Mouse (Mus musculus) embryonic facial prominence, embryonic 10.5 days (tissue): ENCODE results near the gene Atg101. TPM values are rescaled to one million over a fixed set of nuclear protein-coding genes. Genes with fewer than 3 reads are reported as not detected.

Source experiments
- DNase-seq: peaks from one replicate; pipeline ENCODE4 v3.0.0-alpha.2; 2017; ENCODE audit warnings: low spot score
- H3K27ac ChIP-seq: fragments of 300-500 bp; sonication (generic); replicated peaks from 2 replicates; pipeline ENCODE4 v1.5.1; 2016; ENCODE audit warnings: mild to moderate bottlenecking
- H3K27me3 ChIP-seq: fragments of 300-500 bp; sonication (generic); replicated peaks from 2 replicates; pipeline ENCODE4 v1.6.1; 2016; ENCODE audit warnings: low read depth, mild to moderate bottlenecking; ENCODE audit not compliant: poor library complexity, severe bottlenecking
- H3K36me3 ChIP-seq: fragments of 300-500 bp; sonication (generic); replicated peaks from 2 replicates; pipeline ENCODE4 v1.6.1; 2016; ENCODE audit warnings: mild to moderate bottlenecking, moderate library complexity
- H3K4me1 ChIP-seq: fragments of 300-500 bp; sonication (generic); 2 replicates; pipeline ENCODE4 v1.6.1; 2016
- H3K4me3 ChIP-seq: fragments of 300-500 bp; sonication (generic); 2 replicates; pipeline ENCODE4 v1.5.1; 2016; ENCODE audit warnings: mild to moderate bottlenecking, moderate library complexity
- H3K9me3 ChIP-seq: fragments of 300-500 bp; sonication (generic); 2 replicates; pipeline ENCODE4 v1.6.1; 2016; ENCODE audit warnings: mild to moderate bottlenecking
- WGBS: fragments of 180-500 bp; shearing (Covaris S2); methylation state at CpG from one replicate; pipeline ENCODE4 v1.1.7; 2016; 5-methylcytosine and 5-hydroxymethylcytosine counted together
- polyA plus RNA-seq: library from polyadenylated mRNA; unstranded; fragments of >200 nt; fragmentation: Nextera tagmentation; extraction: Ambion mirVana; gene quantifications from 2 replicates; pipeline ENCODE4 v1.2.1, GENCODE M21; 2016

Atg101 gene
- polyA plus RNA-seq, 1 experiment from 2014 or later, result 91.5 TPM

DNA sequence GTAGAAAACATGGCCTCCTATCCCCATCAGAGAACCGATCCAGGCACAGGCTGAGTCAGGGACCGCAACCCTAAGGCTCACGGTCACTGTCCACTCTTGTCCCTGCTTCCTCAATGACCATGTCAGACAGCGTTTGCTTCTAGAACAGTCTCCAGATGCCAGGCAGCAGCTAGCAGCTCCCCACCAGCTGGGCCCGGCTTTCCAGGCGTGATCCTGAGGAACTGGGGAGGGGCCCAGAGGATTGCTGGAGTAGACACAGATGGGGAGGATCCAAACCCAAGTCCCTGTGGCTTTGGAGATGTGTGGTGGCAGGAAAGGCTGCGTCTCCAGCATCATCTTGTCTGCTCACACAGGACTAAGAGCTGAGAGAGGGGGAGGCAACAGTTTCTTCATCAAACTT is 11.0 kb downstream of the Atg101 start:
- no peak for DNase-seq
- H3K4me3 ChIP-seq, result no peak overlapping the region; the same call in 1 of the 2 replicates
- H3K36me3 ChIP-seq, result peaks cover 28% of the 10 kb centered on the region
- no peaks in the 10 kb centered on the region for H3K27me3 ChIP-seq
- H3K9me3 ChIP-seq, result no peaks in the 10 kb centered on the region
- WGBS, result 79% methylated on average over 7 of the region's 7 CpGs
- H3K4me1 ChIP-seq, result peaks cover 33% of the 10 kb centered on the region
- no peak overlapping the region for H3K27ac ChIP-seq

- H3K4me3 ChIP-seq, result no peak overlapping the region
- H3K27ac ChIP-seq, result no peak overlapping the region
- WGBS, result 95% methylated on average over 10 of the region's 10 CpGs
- H3K36me3 ChIP-seq, result peaks cover 23% of the 10 kb centered on the region
- no peak for DNase-seq
- H3K4me1 ChIP-seq, result peaks cover 33% of the 10 kb centered on the region
- no peaks in the 10 kb centered on the region for H3K27me3 ChIP-seq
- H3K9me3 ChIP-seq, result no peaks in the 10 kb centered on the region
These were observed 11.5 kb downstream of the Atg101 start for GRCm38 (mm10) chr15:101295616-101296015.

DNA sequence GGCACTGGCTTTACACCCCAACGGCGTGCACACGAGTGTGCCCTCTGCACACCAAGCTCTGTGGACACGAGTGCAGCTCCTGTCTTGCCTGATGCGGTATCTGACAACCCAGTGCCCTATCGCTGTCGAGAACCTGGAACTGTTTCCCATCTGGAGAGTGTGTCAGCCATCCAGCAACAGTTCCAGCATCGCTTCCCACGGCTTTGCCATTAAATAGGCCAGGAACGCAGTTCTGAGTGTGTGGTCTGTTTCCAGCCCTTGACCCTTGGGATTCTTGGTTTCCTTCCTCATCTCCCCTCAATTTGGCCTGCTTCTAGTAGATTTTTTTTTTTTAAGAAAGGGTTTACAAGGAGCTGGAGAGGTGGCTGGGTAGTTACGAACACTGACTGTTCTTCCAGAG is 12.0 kb downstream of the Atg101 start:
- WGBS, result 88% methylated on average over 11 of the region's 11 CpGs
- Histone ChIP-seq H3K27me3 (no peaks in the 10 kb centered on the region), H3K36me3 (peaks cover 18% of the 10 kb centered on the region), H3K27ac (no peak overlapping the region), H3K4me3 (no peak overlapping the region), H3K4me1 (peaks cover 33% of the 10 kb centered on the region), H3K9me3 (no peaks in the 10 kb centered on the region)
- no peak for DNase-seq

DNA sequence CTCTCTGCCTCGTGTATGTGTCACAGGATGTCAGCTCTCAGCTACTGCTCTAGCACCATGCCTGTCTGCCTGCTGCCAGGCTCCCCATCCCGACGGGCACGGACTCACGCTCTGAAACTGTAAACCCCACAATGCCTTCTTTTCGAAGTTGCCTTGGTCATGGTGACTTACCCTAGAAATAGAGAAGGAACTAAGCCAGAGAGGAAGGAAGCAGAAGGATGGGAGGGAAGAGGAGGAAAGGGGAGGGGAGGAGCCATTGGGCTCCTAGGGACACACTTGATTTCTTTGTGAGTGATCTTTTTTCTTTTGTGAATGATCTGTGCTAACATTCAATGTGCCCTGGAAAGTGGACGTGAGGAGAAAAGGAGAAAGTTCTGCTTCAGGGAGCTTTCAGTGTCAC is 13.9 kb downstream of the Atg101 start:
- Histone ChIP-seq H3K27ac (peak overlapping the region; percentile 76; the same call in 1 of the 2 replicates), H3K4me1 (peaks cover 32% of the 10 kb centered on the region), H3K4me3 (peak overlapping the region; percentile 47), H3K9me3 (no peaks in the 10 kb centered on the region), H3K36me3 (peaks cover 2% of the 10 kb centered on the region; the same call in 1 of the 2 replicates), H3K27me3 (no peaks in the 10 kb centered on the region)
- 24% methylated on average over 7 of the region's 7 CpGs for WGBS
- DNase-seq, result no peak

DNA sequence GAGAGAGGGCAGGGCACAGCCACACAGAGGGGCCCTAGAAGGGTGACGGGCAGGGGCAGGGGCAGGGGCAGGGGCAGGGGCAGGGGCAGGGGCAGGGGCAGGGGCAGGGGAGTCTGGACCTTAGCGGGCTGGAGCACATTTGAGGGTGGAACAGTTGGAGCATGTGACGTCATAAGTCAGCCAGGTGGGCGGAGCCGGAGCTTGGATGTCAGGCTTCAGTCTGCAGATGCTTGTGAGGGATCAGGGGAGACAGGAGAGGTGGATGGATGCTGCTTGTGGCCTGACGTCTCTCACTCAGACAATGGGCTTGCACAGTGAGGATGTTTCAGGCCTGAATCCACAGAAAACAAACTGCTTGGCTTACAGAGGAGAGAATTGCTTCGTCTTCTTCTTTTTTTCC is 14.5 kb downstream of the Atg101 start:
- peaks cover 26% of the 10 kb centered on the region for H3K4me1 ChIP-seq
- H3K9me3 ChIP-seq, result 0 out of 2 replicates have a peak, but pooled peaks cover 2% of the 10 kb centered on the region
- no peaks in the 10 kb centered on the region for H3K36me3 ChIP-seq
- H3K27ac ChIP-seq, result peak overlapping the region; percentile 76
- H3K4me3 ChIP-seq, result peak overlapping the region; percentile 47
- H3K27me3 ChIP-seq, result no peaks in the 10 kb centered on the region
- 11% methylated on average over 7 of the region's 7 CpGs for WGBS
- DNase-seq, result peak; percentile 67

DNA sequence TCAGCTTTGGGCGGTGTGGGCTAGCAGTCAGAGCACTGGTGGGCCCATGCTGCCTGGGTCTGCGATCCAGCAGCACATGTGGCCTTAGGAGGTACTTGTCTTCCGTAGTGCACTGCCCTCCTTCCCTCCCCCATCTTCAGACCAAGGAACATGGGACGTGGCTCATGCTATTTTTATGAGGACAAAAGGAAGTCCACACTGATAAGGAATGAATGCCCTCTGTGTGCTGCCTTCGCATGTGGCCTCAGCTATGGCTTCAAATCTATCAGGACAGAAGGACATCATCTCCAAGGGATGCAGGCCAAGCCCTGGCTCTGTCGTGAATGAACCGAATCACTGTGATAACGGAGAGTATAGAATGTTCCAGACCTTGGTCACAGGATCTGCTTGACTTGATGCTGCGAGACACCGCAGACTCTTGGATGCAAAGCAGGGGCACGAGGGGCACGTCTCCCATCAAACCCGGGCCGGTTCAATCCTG is 15.4 kb downstream of the Atg101 start:
- Histone ChIP-seq H3K4me1 (peaks cover 16% of the 10 kb centered on the region), H3K4me3 (no peak overlapping the region), H3K36me3 (no peaks in the 10 kb centered on the region), H3K27me3 (no peaks in the 10 kb centered on the region), H3K27ac (0 out of 2 replicates have a peak overlapping the region, but pooled peaks have one; percentile 19), H3K9me3 (0 out of 2 replicates have a peak, but pooled peaks cover 2% of the 10 kb centered on the region)
- no peak for DNase-seq
- 82% methylated on average over 14 of the region's 14 CpGs for WGBS

GRCm38 (mm10) chr15:101300128-101300527 is 16.1 kb downstream of the Atg101 start:
- no peaks in the 10 kb centered on the region for H3K27me3 ChIP-seq
- H3K4me1 ChIP-seq, result peaks cover 13% of the 10 kb centered on the region
- no peak overlapping the region for H3K4me3 ChIP-seq
- WGBS, result 71% methylated on average over 6 of the region's 6 CpGs
- no peaks in the 10 kb centered on the region for H3K36me3 ChIP-seq
- no peak for DNase-seq
- 0 out of 2 replicates have a peak overlapping the region, but pooled peaks have one; percentile 19 for H3K27ac ChIP-seq
- H3K9me3 ChIP-seq, result 0 out of 2 replicates have a peak, but pooled peaks cover 2% of the 10 kb centered on the region

DNA sequence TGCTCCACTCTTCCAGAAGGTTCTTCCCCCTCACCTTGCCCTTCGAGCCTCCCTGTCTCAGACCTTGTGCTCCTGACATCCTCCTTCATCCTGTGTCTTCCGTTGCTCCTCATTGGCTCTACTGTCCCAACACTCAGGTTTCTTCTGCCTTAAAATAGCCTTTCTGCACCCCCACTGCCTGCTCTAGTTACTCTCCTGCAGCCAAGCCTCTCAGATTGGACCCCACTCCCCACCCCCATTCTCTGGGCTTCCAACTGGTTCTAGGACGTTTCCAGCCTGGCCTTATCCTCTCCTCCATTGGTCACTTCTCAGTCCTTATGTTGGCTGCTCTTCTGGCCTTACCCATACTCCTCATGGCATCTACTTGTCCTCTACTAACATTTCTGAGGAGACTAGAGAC is 18.1 kb downstream of the Atg101 start:
- no peak overlapping the region for H3K27ac ChIP-seq
- no peak overlapping the region for H3K4me3 ChIP-seq
- DNase-seq, result no peak
- H3K9me3 ChIP-seq, result 0 out of 2 replicates have a peak, but pooled peaks cover 2% of the 10 kb centered on the region
- no peaks in the 10 kb centered on the region for H3K27me3 ChIP-seq
- no peaks in the 10 kb centered on the region for H3K36me3 ChIP-seq
- WGBS, result 77% methylated on average over 3 of the region's 3 CpGs
- peaks cover 10% of the 10 kb centered on the region for H3K4me1 ChIP-seq

DNA sequence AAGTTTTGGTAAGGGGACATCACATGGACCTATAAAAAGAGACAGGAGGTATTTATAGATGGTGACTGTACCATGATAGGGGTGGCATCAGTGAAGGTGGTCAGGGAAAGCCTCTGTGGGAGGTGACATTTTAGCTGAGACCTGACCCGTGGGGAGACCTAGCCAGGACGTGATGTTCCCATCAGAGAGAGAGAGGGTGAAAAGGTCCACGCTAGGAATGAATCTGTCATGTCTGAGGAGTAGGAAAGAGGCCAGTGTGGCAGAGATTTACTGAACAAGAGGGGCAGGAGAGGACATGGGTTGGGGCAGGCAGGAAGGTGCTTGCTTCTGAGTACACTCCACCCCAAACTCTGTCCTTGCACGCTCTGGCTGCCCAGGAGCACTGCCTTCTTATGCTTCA is 19.8 kb downstream of the Atg101 start:
- H3K4me3 ChIP-seq, result no peak overlapping the region
- H3K36me3 ChIP-seq, result no peaks in the 10 kb centered on the region
- H3K27ac ChIP-seq, result no peak overlapping the region
- H3K27me3 ChIP-seq, result no peaks in the 10 kb centered on the region
- WGBS, result 90% methylated on average over 4 of the region's 4 CpGs
- DNase-seq, result no peak
- 0 out of 2 replicates have a peak, but pooled peaks cover 2% of the 10 kb centered on the region for H3K9me3 ChIP-seq
- H3K4me1 ChIP-seq, result peaks cover 7% of the 10 kb centered on the region

- Histone ChIP-seq H3K4me3 (no peak overlapping the region), H3K27me3 (no peaks in the 10 kb centered on the region), H3K36me3 (no peaks in the 10 kb centered on the region), H3K4me1 (peaks cover 19% of the 10 kb centered on the region), H3K27ac (no peak overlapping the region), H3K9me3 (0 out of 2 replicates have a peak, but pooled peaks cover 2% of the 10 kb centered on the region)
- no peak for DNase-seq
- WGBS, result 88% methylated on average over 4 of the region's 4 CpGs
These were observed 22.4 kb downstream of the Atg101 start for GRCm38 (mm10) chr15:101306459-101306858.

DNA sequence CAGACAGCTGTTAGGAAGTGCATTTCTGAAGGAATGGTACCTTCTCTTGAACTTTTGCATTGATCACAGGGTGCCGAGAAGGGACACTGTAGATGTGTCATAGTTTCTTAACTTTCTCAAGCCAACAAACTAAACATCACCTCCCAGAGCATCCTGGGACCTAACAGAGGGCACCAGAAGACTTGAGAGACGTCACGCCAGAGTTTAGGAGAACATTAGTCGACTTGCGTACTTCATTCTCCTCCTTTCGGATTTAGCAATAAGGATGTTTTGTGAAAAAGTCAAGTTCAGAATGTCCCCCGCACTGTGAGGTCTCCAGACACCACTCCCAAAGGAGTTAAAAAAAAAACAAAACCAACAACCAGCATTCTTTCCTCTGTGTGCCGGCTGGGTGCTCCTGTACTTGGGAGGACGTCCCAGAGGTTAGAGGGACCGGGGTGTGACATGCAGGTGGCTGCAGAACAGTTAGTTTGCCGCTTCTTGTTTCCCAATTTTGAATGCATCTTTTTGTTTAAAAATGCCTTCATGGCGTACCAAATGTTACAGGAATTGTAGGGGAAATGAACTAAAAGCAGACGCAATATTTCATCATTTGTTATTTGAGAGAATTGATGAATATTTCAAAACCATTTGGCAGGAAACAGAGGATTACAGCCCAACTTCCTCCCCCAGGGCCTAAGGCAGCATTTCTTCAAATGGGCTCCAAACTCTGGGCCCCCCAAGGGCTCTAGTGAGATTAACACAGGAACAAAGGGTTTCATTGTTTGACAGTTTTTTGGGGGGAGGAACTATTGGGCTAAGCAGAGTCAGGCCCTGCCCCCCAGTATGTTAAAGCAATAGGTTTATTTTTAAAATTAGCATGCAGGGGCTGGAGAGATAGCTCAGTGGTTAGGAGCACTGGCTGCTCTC is 24.6 kb downstream of the Atg101 start:
- no peak for DNase-seq
- Histone ChIP-seq H3K4me1 (peaks cover 19% of the 10 kb centered on the region), H3K27me3 (no peaks in the 10 kb centered on the region), H3K4me3 (no peak overlapping the region), H3K9me3 (no peaks in the 10 kb centered on the region), H3K36me3 (no peaks in the 10 kb centered on the region), H3K27ac (peak overlapping the region; percentile 32; the same call in 1 of the 2 replicates)
- 57% methylated on average over 13 of the region's 13 CpGs for WGBS

DNA sequence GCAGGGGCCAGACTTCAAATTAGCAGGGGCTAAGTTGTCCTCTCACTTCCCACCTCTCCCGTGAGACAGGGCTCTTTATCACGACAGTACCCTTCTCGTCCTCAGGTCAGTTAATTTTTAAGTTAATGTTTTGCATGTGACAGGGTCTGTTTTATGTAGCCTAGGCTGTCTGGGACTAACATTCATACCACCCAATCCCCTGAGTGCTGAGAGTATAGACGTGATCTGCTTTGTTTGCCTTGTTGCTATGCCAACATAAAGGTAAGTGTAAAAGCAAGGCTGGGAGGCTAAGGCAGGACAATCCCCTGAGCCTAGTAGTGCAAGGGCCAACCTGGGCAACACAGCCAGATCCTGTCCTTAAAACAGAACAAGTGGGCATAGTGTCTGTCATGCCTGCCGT is 25.4 kb downstream of the Atg101 start:
- DNase-seq, result no peak
- H3K4me1 ChIP-seq, result peaks cover 19% of the 10 kb centered on the region
- H3K36me3 ChIP-seq, result no peaks in the 10 kb centered on the region
- no peaks in the 10 kb centered on the region for H3K27me3 ChIP-seq
- H3K9me3 ChIP-seq, result no peaks in the 10 kb centered on the region
- WGBS, result 39% methylated on average over 5 of the region's 5 CpGs
- no peak overlapping the region for H3K4me3 ChIP-seq
- peak overlapping the region; percentile 32; the same call in 1 of the 2 replicates for H3K27ac ChIP-seq
